Mouse (Mus musculus) testis, postnatal 10 days (tissue): Measurements from ENCODE around the gene Rps18.
"Not testable (repeated sequence)": the region's sequence is repeated elsewhere in the genome, so short reads cannot be mapped to it uniquely, and the experiment has no call there.

Experiments used
- DNase-seq: peaks from one replicate; pipeline ENCODE4 v3.0.0; 2021; ENCODE audit warnings: low spot score

The Rps18 gene

GRCm38 (mm10) chr17:33968489-33968888 lies 12.7 kb upstream of the Rps18 start:
- DNase-seq, result peak; percentile 83

GRCm38 (mm10) chr17:33965846-33966550 lies 10.2 kb upstream of the Rps18 start:
- peak; percentile 49 for DNase-seq

GRCm38 (mm10) chr17:33965082-33965845 lies 9.5 kb upstream of the Rps18 start:
- DNase-seq, result peak; percentile 55

- DNase-seq, result no peak
Measured at GRCm38 (mm10) chr17:33962876-33963275, 7.1 kb upstream of the Rps18 start.

GRCm38 (mm10) chr17:33959948-33960347 lies 4.1 kb upstream of the Rps18 start:
- no peak for DNase-seq

- DNase-seq, result peak; percentile 65
Measured at GRCm38 (mm10) chr17:33959135-33959534, 3.3 kb upstream of the Rps18 start.

GRCm38 (mm10) chr17:33958451-33958850 lies 2.6 kb upstream of the Rps18 start:
- no peak for DNase-seq

GRCm38 (mm10) chr17:33957493-33957892 lies 1.7 kb upstream of the Rps18 start:
- DNase-seq, result no peak

GRCm38 (mm10) chr17:33956336-33956735 lies 535 bp upstream of the Rps18 start:
- DNase-seq, result no peak

GRCm38 (mm10) chr17:33954646-33955554 lies 901 bp downstream of the Rps18 start:
- DNase-seq, result peak; percentile 71

- no peak for DNase-seq
Measured at GRCm38 (mm10) chr17:33953961-33954565, 1.7 kb downstream of the Rps18 start.

GRCm38 (mm10) chr17:33953310-33953709 lies 2.5 kb downstream of the Rps18 start:
- DNase-seq, result no peak

- no peak for DNase-seq
Measured at GRCm38 (mm10) chr17:33952879-33953278, 2.9 kb downstream of the Rps18 start.

- DNase-seq, result not testable (repeated sequence)
Measured at GRCm38 (mm10) chr17:33952015-33952414, 3.8 kb downstream of the Rps18 start.

- peak; percentile 90 for DNase-seq
Measured at GRCm38 (mm10) chr17:33951021-33951946, 4.5 kb downstream of the Rps18 start, which contains the start of gene B3galt4. TSS of gene B3galt4 (minus strand) at chr17:33951488.

GRCm38 (mm10) chr17:33950131-33950625 lies 5.6 kb downstream of the Rps18 start:
- no peak for DNase-seq

- DNase-seq, result no peak
Measured at GRCm38 (mm10) chr17:33948905-33949537, 6.8 kb downstream of the Rps18 start.

- no peak for DNase-seq
Measured at GRCm38 (mm10) chr17:33948090-33948904, 7.5 kb downstream of the Rps18 start.

- DNase-seq, result no peak
Measured at GRCm38 (mm10) chr17:33947430-33948089, 8.2 kb downstream of the Rps18 start.
